Mouse (Mus musculus): ENCODE measurements around the gene Gm26602.
"Not testable (repeated sequence)": the region's sequence is repeated elsewhere in the genome, so short reads cannot be mapped to it uniquely, and the experiment has no call there.

The Gm26602 gene

GRCm38 (mm10) chr10:79910556-79910955 is at the start of gene Gm26602:
TSS of gene Gm26602 (plus strand) at chr10:79910856.
- DNase-seq, result no peak

- DNase-seq, result peak; percentile 77 to 85
Measured at GRCm38 (mm10) chr10:79861230-79862048, 49.2 kb upstream of the Gm26602 start.

GRCm38 (mm10) chr10:79862049-79862788 is 48.4 kb upstream of the Gm26602 start:
- DNase-seq, result no peak

GRCm38 (mm10) chr10:79862925-79863324 is 47.7 kb upstream of the Gm26602 start:
- DNase-seq, result no peak

- no peak for DNase-seq
Measured at GRCm38 (mm10) chr10:79864351-79865188, 46.1 kb upstream of the Gm26602 start.

- DNase-seq, result no peak
Measured at GRCm38 (mm10) chr10:79865189-79865601, 45.5 kb upstream of the Gm26602 start.

GRCm38 (mm10) chr10:79865801-79866295 is 44.8 kb upstream of the Gm26602 start:
- DNase-seq, result peak; percentile 48 to 55

GRCm38 (mm10) chr10:79866601-79867000 is 44.1 kb upstream of the Gm26602 start:
- DNase-seq, result no peak

GRCm38 (mm10) chr10:79871845-79872244 is 38.8 kb upstream of the Gm26602 start:
- DNase-seq, result no peak

GRCm38 (mm10) chr10:79872862-79873261 is 37.8 kb upstream of the Gm26602 start:
- no peak for DNase-seq

- DNase-seq, result no peak
Measured at GRCm38 (mm10) chr10:79873313-79873712, 37.3 kb upstream of the Gm26602 start.

- DNase-seq, result no peak
Measured at GRCm38 (mm10) chr10:79873715-79874289, 36.9 kb upstream of the Gm26602 start.

GRCm38 (mm10) chr10:79874290-79874862 is 36.3 kb upstream of the Gm26602 start, which contains the start of the genes Prtn3 and Plppr3:
TSS of gene Prtn3 (plus strand) at chr10:79874476.
TSS of gene Plppr3 (minus strand) at chr10:79874634.
- DNase-seq, result peak in 1 of 2 experiments; percentile 61

- no peak for DNase-seq
Measured at GRCm38 (mm10) chr10:79877174-79877573, 33.5 kb upstream of the Gm26602 start.

- DNase-seq, result no peak
Measured at GRCm38 (mm10) chr10:79877757-79878156, 32.9 kb upstream of the Gm26602 start.

- DNase-seq, result no peak
Measured at GRCm38 (mm10) chr10:79879527-79879926, 31.1 kb upstream of the Gm26602 start.

- DNase-seq, result no peak
Measured at GRCm38 (mm10) chr10:79880721-79881120, 29.9 kb upstream of the Gm26602 start.

GRCm38 (mm10) chr10:79881981-79882380 is 28.7 kb upstream of the Gm26602 start:
- no peak for DNase-seq

GRCm38 (mm10) chr10:79883297-79884084 is 27.2 kb upstream of the Gm26602 start:
- peak; percentile 86 to 89 for DNase-seq

- DNase-seq, result peak in 1 of 2 experiments; percentile 45
Measured at GRCm38 (mm10) chr10:79884446-79884845, 26.2 kb upstream of the Gm26602 start.

GRCm38 (mm10) chr10:79884938-79885337 is 25.7 kb upstream of the Gm26602 start:
- DNase-seq, result not testable (repeated sequence)

Measured in cerebellum, adult 18-20 months (tissue).